Mouse (Mus musculus): ENCODE data around the gene Gstp3. TPM values are rescaled to one million over a fixed set of nuclear protein-coding genes. Genes with fewer than 3 reads are reported as not detected.
A peak's percentile ranks its signal among the peaks of the same experiment; 100 is the strongest.
"Not testable (repeated sequence)": the region's sequence is repeated elsewhere in the genome, so short reads cannot be mapped to it uniquely, and the experiment has no call there.

Gene Gstp3
- polyA plus RNA-seq, 1 experiment from 2014 or later: 15.0 TPM

DNA sequence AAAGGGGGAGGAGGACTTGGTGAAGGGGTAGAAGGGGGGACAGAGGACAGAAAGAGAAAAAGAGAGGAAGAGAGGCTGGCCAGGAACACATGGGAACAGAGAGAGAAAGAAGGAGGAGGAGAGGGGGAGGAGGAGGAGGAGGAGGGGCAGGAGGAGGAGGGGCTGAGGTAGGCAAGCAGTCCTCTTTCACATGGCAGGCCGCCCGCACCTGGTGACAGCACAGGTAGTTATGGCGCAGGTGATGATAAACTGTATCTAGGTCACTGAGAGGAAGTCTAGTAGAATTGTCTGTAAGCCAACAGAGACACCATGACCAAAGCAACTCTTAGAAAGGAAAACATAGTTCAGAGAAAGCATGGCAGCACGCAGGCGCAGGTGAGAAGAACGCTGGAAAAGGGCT, 12.0 kb upstream of the Gstp3 start:
- no peak overlapping the region for H3K4me3 ChIP-seq
- H3K27ac ChIP-seq: peak overlapping the region; percentile 68; the same call in 1 of the 2 replicates
- no peaks in the 10 kb centered on the region for H3K36me3 ChIP-seq
- H3K27me3 ChIP-seq (replicated peaks): peaks cover 16% of the 10 kb centered on the region; the same call in 1 of the 2 replicates
- WGBS (ENCODE audit: insufficient replicate concordance): 88% methylated on average over 6 of the region's 6 CpGs
- H3K4me1 ChIP-seq: peaks cover 25% of the 10 kb centered on the region
- no peaks in the 10 kb centered on the region for H3K9me3 ChIP-seq (replicated peaks)
- H3K9ac ChIP-seq: no peak overlapping the region
- ATAC-seq: no peak
- H3K4me2 ChIP-seq: no peak overlapping the region

DNA sequence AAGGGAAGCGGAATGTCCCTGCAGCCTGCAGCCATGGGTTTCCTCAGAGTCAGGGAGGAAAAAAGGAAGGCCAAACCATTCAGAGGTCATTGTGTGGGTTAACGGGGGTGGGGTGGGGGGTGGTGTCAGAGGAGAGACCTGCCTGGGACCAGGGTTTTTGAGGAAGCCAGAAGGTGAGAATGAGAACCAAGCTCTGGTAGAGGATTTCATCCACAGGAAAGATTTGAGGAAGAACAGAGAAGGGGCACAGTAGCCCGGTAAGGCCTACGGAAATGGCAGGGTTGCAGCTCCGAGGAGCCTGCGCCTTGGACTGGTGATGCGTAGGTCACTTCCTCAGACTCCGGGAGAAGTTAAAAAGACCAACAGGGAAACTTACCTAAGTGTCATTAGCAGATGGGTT, 11.4 kb upstream of the Gstp3 start:
- ATAC-seq: no peak
- H3K4me1 ChIP-seq: peaks cover 25% of the 10 kb centered on the region
- H3K9ac ChIP-seq: no peak overlapping the region
- H3K27me3 ChIP-seq (replicated peaks): peaks cover 16% of the 10 kb centered on the region; the same call in 1 of the 2 replicates
- no peak overlapping the region for H3K4me2 ChIP-seq
- peak overlapping the region; percentile 68 for H3K27ac ChIP-seq
- H3K36me3 ChIP-seq: no peaks in the 10 kb centered on the region
- WGBS (ENCODE audit: insufficient replicate concordance): 40% methylated on average over 8 of the region's 8 CpGs
- H3K4me3 ChIP-seq: no peak overlapping the region
- no peaks in the 10 kb centered on the region for H3K9me3 ChIP-seq (replicated peaks)

DNA sequence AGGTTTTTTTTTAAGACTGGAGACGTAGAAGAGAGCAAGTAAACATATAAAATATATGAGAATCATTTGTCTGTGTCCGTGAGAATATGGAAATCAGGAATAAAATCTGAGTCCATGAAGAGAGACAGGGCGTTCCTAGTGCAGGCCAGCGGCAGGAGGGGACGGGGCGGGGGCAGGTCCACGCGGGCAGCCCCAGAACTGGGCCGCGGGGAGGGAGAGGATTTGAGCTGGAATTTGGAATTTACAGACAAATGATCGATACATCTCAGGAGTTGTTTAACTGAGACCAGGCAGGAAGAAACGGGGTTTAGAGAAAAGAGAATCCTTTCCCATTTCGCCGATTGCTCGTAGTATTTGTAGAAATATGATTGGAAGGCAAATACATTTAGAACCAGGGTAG, 10.9 kb upstream of the Gstp3 start:
- H3K9me3 ChIP-seq (replicated peaks): no peaks in the 10 kb centered on the region
- H3K27ac ChIP-seq: peak overlapping the region; percentile 68
- H3K4me1 ChIP-seq: peaks cover 25% of the 10 kb centered on the region
- no peak overlapping the region for H3K4me3 ChIP-seq
- 54% methylated on average over 15 of the region's 15 CpGs for WGBS (ENCODE audit: insufficient replicate concordance)
- no peaks in the 10 kb centered on the region for H3K36me3 ChIP-seq
- H3K9ac ChIP-seq: no peak overlapping the region
- H3K4me2 ChIP-seq: no peak overlapping the region
- no peak for ATAC-seq
- H3K27me3 ChIP-seq (replicated peaks): peaks cover 16% of the 10 kb centered on the region; the same call in 1 of the 2 replicates

DNA sequence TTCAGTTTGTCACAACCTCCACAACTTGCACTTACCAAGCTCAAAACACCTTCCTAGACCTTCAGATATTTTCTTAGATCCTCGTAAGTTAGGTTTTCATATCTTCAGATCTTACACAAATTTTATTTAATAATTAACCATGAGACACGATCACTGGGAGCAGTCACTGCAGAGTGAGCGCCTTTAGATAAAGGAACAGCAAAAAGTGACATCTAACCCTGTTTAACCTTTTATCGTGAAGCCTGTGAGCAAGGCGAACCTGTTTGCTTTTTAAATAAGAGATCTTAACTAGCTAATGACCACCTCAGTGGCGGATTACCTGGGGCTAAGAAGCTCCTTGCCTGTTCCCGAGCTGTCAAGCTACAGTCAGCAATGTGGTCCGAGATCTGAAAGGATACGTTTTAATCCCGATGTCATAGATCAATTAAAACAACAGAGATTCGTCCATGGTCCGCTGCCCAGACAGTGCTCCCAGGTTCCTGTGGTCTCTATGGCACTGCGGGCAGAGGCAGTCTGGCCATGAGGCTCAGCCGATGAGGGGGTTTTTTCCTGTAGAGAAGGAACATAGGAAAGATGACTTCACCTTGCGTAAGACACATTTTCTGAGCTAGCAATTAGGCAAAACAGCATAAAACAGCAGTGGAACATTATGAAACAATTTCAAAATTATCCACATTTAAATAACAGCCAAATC, 9.5 kb upstream of the Gstp3 start:
- H3K27me3 ChIP-seq (replicated peaks): peaks cover 16% of the 10 kb centered on the region; the same call in 1 of the 2 replicates
- H3K36me3 ChIP-seq: no peaks in the 10 kb centered on the region
- ATAC-seq: no peak
- peaks cover 26% of the 10 kb centered on the region for H3K4me1 ChIP-seq
- 58% methylated on average over 15 of the region's 15 CpGs for WGBS (ENCODE audit: insufficient replicate concordance)
- H3K9me3 ChIP-seq (replicated peaks): no peaks in the 10 kb centered on the region
- no peak overlapping the region for H3K4me3 ChIP-seq
- H3K27ac ChIP-seq: peak overlapping the region; percentile 62
- H3K4me2 ChIP-seq: no peak overlapping the region
- H3K9ac ChIP-seq: no peak overlapping the region

DNA sequence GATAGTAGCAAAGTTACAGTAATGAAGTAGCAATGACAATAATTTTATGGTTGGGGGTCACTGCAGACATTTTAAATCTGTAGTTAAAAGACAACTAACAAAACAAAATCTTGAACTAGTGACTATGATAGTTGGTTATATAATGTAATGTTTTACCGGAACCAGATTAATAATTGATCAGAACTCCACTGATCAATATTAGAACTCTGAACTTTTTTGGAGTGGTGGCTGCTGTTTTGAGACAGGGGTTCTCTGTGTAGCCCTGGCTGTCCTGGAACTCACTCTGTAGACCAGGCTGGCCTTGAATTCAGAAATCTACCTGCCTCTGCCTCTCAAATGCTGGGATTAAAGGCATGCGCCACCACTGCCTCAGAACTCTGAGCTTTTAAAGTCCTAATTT, 8.9 kb upstream of the Gstp3 start:
- H3K9ac ChIP-seq; H3K36me3 ChIP-seq; H3K4me2 ChIP-seq; ATAC-seq; H3K4me3 ChIP-seq; H3K9me3 ChIP-seq (replicated peaks): not testable (repeated sequence)
- peaks cover 22% of the 10 kb centered on the region for H3K4me1 ChIP-seq
- H3K27ac ChIP-seq: peak overlapping the region; percentile 62; the same call in 1 of the 2 replicates
- peaks cover 16% of the 10 kb centered on the region; the same call in 1 of the 2 replicates for H3K27me3 ChIP-seq (replicated peaks)
- WGBS (ENCODE audit: insufficient replicate concordance): 74% methylated on average over 2 of the region's 2 CpGs

DNA sequence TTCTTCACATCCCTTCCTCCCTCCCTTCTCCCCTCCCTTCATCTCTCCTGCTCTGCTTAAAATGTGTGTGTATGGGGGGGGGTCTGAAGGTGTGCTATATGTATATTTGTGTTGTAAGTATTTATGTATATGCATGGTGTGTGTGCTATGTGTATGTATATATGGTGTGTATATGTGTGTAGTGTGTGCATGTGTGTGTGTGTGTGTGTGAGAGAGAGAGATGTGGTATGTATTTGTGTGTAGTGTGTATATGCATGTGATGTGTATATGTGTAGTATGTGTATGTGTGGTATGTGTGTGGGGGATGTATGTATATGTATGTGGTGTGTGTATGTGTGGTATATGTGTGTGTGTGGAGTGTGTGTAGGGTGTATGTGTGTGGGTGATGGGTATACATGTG, 7.5 kb upstream of the Gstp3 start:
- H3K27ac ChIP-seq: peak overlapping the region; percentile 39; the same call in 1 of the 2 replicates
- H3K4me2 ChIP-seq: no peak overlapping the region
- no peaks in the 10 kb centered on the region for H3K36me3 ChIP-seq
- H3K9ac ChIP-seq: no peak overlapping the region
- peaks cover 22% of the 10 kb centered on the region for H3K4me1 ChIP-seq
- no peaks in the 10 kb centered on the region for H3K9me3 ChIP-seq (replicated peaks)
- no peak overlapping the region for H3K4me3 ChIP-seq
- peak; percentile 32; the same call in 1 of the 2 replicates for ATAC-seq
- H3K27me3 ChIP-seq (replicated peaks): peaks cover 16% of the 10 kb centered on the region; the same call in 1 of the 2 replicates

DNA sequence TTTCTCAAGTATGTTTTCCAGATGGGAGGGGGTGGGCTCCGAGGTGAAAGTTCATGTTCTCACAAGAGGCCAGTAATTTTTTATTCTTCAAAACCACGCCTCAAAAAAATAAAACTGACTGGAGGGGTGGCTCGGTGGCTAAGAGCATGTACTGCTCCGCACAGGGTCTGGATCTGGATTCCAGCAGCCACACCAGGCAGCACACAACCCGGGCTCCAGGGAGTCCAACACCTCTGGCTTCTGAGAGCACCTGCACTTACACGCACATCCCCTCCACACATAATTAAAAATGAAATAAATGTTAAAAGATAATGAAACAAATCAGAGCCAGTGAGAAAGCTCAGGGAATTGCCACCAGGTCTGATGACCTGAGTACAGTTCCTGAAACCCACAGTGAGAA, 6.9 kb upstream of the Gstp3 start:
- Histone ChIP-seq H3K4me3 (no peak overlapping the region), H3K27ac (no peak overlapping the region), H3K36me3 (no peaks in the 10 kb centered on the region), H3K9me3 (replicated peaks) (no peaks in the 10 kb centered on the region), H3K9ac (no peak overlapping the region), H3K4me2 (no peak overlapping the region), H3K4me1 (peaks cover 20% of the 10 kb centered on the region), H3K27me3 (replicated peaks) (peaks cover 16% of the 10 kb centered on the region; the same call in 1 of the 2 replicates)
- WGBS (ENCODE audit: insufficient replicate concordance): 65% methylated on average over 6 of the region's 6 CpGs
- ATAC-seq: no peak

DNA sequence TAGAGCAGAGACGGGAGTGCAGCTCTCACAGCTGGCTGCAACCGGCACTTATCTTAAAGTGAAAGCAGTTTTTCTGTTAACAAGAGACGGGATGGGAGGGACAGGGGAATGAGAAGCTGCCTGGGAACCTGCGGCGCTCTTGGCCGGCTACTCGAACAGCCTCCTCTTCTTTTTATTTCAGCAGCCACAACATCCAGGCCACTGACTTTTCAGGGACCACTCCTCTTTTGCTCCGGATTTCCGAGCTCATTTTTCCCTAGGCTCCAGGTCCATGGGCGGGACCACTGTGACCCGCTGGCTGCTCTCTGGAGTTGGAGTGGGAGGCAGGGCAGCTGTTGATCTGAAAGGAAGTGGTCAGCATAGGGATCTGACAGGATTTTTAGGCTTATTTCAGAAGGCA, 5.1 kb upstream of the Gstp3 start:
- ATAC-seq; H3K36me3 ChIP-seq; H3K4me2 ChIP-seq; H3K4me3 ChIP-seq; H3K9me3 ChIP-seq (replicated peaks); H3K9ac ChIP-seq; H3K27ac ChIP-seq: not testable (repeated sequence)
- H3K27me3 ChIP-seq (replicated peaks): 0 out of 2 replicates have a peak, but pooled peaks cover 11% of the 10 kb centered on the region
- 19% methylated on average over 7 of the region's 11 CpGs for WGBS (ENCODE audit: insufficient replicate concordance)
- peaks cover 23% of the 10 kb centered on the region for H3K4me1 ChIP-seq

DNA sequence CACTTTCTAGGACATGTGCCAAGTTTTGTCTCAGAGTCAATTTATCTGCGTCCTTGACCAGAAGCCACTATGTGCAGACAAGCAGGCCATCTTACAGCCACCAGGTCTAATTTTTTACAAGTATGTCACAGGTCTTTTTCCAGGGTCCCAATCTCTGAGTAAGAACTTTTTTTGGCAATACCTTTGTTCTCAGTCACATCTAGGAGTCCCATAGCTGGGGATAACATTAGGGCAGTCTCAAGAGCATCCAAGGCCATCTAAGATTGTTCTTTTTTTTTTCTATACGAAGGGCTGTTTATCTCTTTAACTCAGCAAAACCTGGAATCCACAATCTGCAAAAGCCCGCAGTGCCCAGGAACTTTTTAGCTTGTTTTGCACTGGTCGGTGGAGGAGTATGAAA, 4.0 kb upstream of the Gstp3 start:
- ATAC-seq; H3K27ac ChIP-seq; H3K4me2 ChIP-seq; H3K27me3 ChIP-seq (replicated peaks); H3K9me3 ChIP-seq (replicated peaks); H3K36me3 ChIP-seq; H3K9ac ChIP-seq; H3K4me3 ChIP-seq: not testable (repeated sequence)
- WGBS (ENCODE audit: insufficient replicate concordance): 43% methylated on average over 4 of the region's 4 CpGs
- peaks cover 34% of the 10 kb centered on the region for H3K4me1 ChIP-seq

DNA sequence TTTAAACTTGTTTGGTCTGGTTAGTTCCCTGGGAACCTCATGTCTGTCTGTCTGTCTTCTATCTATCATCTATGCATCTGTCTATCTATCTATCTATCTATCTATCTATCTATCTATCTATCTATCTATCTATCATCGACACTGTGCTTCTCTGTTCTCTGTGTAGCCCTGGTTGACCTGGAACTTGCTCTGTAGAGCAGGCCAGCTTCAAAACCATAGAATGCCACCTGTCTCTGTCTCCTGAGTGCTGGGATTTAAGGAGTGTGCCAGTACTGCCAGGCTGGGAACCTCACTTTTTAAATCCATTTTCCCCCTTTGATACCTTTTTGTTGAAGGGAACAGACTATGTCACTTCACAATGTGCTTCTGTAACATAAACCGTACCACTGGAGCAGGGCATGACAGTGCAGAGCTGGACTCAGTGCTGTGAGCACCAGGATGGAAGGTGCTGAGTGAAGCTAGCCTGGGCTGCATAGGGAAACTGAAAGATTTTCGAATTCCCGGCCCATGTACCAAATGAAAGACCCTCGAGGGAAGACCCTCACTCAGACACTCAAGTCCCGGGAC, 1.6 kb upstream of the Gstp3 start:
- WGBS (ENCODE audit: insufficient replicate concordance): 68% methylated on average over 6 of the region's 6 CpGs
- Histone ChIP-seq H3K36me3 (0 out of 2 replicates have a peak, but pooled peaks cover 2% of the 10 kb centered on the region), H3K9me3 (replicated peaks) (no peaks in the 10 kb centered on the region), H3K27me3 (replicated peaks) (no peaks in the 10 kb centered on the region), H3K27ac (peak overlapping the region; percentile 64; the same call in 1 of the 2 replicates), H3K9ac (no peak overlapping the region), H3K4me2 (no peak overlapping the region), H3K4me3 (no peak overlapping the region), H3K4me1 (peaks cover 49% of the 10 kb centered on the region)
- no peak for ATAC-seq

DNA sequence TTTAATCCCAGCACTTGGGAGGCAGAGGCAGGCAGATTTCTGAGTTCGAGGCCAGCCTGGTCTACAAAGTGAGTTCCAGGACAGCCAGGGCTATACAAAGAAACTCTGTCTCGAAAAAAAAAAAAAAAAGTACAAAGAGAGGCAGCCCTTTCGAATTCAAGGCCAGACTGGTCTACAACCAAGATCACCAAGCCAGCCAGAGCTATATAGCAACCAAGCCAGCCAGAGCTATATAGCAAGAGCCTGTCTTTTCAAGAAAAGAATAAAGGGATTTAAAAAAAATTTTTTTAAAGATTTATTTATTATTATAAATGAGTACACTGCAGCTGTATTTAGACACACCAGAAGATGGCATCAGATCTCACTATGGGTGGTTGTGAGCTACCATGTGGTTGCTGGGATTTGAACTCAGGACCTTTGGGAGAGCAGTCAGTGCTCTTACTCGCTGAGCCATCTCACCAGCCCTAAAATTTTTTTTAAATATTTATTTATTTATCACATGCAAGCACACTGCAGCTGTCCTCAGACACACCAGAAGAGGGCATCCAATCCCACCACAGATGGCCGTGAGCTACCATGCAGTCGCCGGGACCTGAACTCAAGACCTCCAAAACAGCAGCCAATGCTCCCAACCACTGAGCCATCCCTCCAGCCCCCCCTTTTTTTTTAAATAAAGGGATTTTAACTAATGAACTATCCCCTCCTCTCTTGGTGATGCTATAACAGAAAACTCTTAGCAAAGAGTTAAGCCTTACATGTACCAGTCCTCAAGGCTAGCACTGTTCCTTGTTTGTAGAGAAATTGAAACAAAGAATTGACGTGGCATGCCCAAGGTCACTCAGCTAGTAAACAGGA, 902 bp upstream of the Gstp3 start:
- not testable (repeated sequence) for H3K27me3 ChIP-seq (replicated peaks); H3K9me3 ChIP-seq (replicated peaks); H3K4me3 ChIP-seq; H3K36me3 ChIP-seq; H3K4me2 ChIP-seq; H3K9ac ChIP-seq; ATAC-seq
- H3K27ac ChIP-seq: peak overlapping the region; percentile 84
- H3K4me1 ChIP-seq: peaks cover 56% of the 10 kb centered on the region
- WGBS (ENCODE audit: insufficient replicate concordance): 80% methylated on average over 8 of the region's 8 CpGs

DNA sequence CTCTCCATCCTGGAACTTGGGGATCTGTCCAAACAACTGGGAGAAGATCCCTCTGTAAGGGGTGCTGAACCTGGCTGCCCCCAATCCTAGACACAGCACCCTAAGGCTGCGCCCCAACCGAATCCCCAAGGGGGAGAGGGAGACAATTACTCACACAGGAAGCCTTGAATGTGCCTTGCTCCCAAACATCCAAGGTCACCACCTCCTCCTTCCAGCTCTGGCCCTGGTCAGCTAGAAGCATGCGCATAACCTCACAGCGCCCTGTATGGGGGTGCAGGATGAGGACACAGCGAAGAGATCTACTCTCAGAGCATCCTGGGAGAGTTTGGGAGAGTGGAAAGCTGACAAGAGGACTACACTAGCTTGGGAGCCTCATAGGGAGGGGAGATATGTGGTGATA, 788 bp downstream of the Gstp3 start:
- Histone ChIP-seq H3K27ac (peak overlapping the region; percentile 84), H3K4me3 (peak overlapping the region; percentile 40), H3K9ac (peak overlapping the region; percentile 66), H3K4me1 (peaks cover 52% of the 10 kb centered on the region), H3K4me2 (peak overlapping the region; percentile 73), H3K36me3 (0 out of 2 replicates have a peak, but pooled peaks cover 2% of the 10 kb centered on the region), H3K27me3 (replicated peaks) (no peaks in the 10 kb centered on the region), H3K9me3 (replicated peaks) (no peaks in the 10 kb centered on the region)
- no peak for ATAC-seq
- 87% methylated on average over 5 of the region's 5 CpGs for WGBS (ENCODE audit: insufficient replicate concordance)
